Mouse (Mus musculus) cerebral cortex, adult 2 months (tissue): ENCODE results near the gene Ficd.

Source experiments
- WGBS: fragments of 180-500 bp; shearing (Covaris S2); methylation state at CpG from one replicate; pipeline ENCODE4 v1.1.7; 2018; 5-methylcytosine and 5-hydroxymethylcytosine counted together

Ficd gene

DNA sequence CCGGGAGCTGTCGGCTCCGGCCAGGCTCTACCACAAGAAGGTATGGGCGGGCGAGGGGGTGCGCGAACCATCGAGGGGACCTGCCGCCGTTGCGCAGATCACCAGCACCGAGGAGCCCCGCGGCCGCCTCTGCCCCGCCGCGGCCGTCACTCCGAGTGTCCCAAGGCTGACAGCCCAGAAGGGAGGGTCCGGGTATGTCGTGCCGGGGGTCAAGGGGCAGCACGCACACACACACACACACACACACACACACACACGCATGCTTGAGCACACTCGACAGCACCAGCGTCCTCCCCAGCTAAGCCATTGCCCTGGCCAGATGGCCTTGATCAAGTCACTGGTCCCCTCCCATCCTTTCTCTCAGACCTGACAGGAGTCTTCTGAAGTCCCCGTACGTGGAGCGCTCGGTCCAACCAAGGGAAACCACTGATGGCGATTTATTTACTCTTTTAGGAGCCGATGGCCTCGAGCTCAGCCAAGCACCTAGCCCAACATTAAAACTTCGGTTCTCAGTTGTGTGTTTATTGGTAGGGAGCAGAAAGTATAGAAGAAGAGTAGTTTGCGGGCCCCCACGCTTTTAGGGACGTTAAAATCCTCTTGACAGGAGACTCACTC, 37.4 kb downstream of the Ficd start:
- WGBS, result 1% methylated on average over 38 of the region's 38 CpGs

GRCm38 (mm10) chr5:113773664-113774063, 38.1 kb downstream of the Ficd start:
- under 1% methylated on average over 7 of the region's 7 CpGs for WGBS

- 91% methylated on average over 10 of the region's 10 CpGs for WGBS
These were observed 40.0 kb downstream of the Ficd start for GRCm38 (mm10) chr5:113775585-113775984.

- WGBS, result 90% methylated on average over 15 of the region's 15 CpGs
These were observed 40.7 kb downstream of the Ficd start for GRCm38 (mm10) chr5:113776128-113776895.

DNA sequence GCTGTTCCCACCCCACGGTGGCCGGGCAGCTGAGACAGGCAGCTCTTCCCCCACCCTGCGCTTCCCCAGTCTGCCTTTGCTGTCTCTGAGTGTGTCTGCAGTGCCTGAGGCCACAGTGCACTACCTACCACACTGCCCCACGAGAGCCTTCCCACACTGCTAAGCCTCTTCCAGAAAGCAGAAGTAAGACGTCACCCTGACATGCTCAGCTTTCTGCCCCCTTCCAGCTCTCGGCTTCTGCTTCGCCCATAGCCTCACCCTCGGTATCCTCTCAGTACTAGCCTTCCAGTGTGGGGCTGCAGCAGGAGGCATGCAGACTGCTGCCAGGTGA, 41.3 kb downstream of the Ficd start:
- 88% methylated on average over 8 of the region's 8 CpGs for WGBS

DNA sequence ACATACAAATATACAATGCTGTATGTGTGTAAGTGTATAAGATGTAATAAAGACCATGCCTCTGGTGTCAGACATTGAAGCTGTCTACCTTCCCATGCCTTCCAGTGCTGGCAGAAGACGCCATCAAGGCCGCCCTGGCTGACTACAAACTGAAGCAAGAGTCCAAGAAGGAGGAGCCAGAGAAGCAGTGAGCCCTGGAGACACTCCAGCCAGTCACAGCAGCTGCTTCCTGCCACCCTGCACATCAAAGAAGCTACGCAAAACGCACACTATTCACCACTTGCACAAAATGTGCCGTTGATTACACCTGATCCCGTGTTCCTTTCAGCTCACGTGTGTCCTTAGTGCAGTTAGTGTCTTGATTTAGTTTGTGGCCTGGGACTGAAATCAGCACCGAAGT, 42.1 kb downstream of the Ficd start:
- WGBS, result 84% methylated on average over 8 of the region's 8 CpGs

- 79% methylated on average over 5 of the region's 5 CpGs for WGBS
These were observed 44.0 kb downstream of the Ficd start for GRCm38 (mm10) chr5:113779569-113779968.

DNA sequence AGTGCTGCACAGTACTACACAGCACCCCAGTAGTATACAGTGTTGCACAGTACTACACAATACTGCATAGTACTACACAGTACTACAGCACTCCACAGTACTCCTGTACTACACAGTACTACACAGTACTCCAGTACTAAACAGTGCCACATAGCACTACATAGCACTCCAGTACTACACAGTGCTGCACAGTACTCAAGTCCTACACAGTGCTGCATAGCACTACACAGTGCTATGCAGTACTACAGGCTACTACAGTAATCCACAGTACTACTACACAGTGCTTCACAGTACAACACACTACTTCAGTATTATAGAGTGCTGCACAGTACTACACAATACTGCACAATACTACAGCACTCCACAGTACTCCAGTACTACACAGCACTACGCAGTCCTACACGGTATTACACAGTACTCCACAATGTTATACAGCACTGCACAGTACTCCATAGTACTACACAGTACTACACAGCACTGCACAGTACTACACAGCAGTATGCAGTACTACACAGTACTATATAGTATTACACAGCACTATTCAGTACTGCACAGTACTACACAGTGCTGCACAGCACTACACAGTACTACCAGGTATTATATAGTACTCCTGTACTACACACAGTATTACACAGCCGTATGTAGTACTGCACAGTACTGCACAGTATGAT, 44.6 kb downstream of the Ficd start:
- WGBS, result 96% methylated on average over 3 of the region's 3 CpGs

- WGBS, result 61% methylated on average over 5 of the region's 5 CpGs
These were observed 45.2 kb downstream of the Ficd start for GRCm38 (mm10) chr5:113780763-113781162.

- 79% methylated on average over 7 of the region's 7 CpGs for WGBS
These were observed 45.7 kb downstream of the Ficd start for GRCm38 (mm10) chr5:113781254-113781653.

DNA sequence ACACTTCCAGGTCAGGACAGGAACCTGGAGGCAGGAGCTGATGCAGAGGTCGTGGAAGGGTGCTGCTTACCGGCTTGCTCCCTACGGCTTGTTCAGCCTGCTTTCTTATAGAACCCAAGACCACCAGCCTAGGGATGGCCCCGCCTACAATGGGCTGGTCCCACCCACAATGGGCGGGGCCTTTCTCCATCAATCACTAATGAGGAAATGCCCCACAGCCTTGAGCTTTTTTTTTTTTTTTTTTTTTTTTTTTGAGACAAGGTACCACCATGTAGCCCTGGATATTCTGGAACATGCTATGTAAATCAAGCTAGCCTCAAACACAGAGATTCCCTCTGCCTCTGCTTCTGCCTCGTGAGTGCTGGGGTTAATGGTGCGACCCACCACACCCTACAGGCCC, 46.3 kb downstream of the Ficd start:
- 76% methylated on average over 7 of the region's 7 CpGs for WGBS

DNA sequence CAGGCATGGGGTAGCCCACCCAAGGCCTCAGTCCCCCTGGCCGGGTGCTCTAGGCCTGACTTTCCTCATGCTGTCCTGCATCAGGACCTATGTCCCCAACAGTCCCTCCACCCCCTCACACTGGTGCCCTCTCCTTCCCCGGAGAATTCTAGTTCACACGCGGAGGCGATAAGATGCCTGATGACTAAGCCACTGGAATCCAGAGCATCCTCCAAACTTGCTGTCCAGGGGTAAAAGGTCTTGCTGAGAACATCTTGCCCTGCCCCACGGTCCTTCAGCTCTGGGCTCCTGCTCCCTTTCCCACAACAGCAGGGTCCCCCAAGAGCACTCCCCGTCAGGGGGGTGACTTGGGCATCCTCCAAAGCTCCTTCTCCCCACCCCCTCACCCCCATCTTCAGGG, 47.0 kb downstream of the Ficd start:
- WGBS, result 89% methylated on average over 7 of the region's 7 CpGs

DNA sequence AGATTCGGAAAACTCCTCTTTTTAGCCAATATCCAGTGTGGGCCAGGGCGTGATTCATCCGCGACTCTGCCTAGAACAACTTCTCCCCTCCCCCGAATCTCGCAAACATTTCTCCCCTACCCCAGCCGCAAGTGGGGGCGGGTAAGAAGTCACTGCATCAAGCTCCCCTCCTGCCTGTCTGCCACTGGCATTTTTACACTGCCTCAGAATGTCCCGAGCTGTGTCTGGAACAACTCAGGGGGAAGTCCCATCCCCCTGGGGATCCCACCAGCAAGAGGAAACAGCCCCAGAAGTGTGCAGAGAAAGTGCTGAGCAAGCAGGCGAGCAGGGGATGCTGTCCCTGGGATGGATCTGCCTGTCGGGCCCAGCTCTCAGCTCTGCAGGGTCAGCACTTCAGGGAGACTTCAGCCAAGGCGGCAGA, 48.0 kb downstream of the Ficd start:
- WGBS, result 22% methylated on average over 12 of the region's 12 CpGs

DNA sequence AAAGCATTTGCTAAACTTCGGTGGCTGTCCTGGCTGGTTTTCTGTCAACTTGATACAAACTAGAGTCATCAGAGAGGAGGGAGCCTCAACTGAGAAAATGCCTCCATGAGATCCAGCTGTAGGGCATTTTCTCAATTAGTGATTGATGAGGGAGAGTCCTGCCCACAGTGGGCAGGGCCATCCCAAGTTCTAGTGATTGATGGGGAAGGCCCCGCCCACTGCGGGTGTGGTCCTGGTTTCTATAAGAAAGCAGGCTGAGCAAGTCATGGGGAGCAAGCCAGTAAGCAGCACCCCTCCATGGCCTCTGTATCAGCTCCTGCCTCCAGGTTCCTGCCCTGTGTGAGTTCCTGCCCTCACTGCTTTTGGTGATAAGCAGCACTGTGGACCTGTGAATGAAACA, 48.5 kb downstream of the Ficd start:
- WGBS, result 31% methylated on average over 3 of the region's 3 CpGs

- 81% methylated on average over 5 of the region's 5 CpGs for WGBS
These were observed 51.4 kb downstream of the Ficd start for GRCm38 (mm10) chr5:113786985-113787384.

GRCm38 (mm10) chr5:113788645-113789044, 53.0 kb downstream of the Ficd start:
- 72% methylated on average over 6 of the region's 6 CpGs for WGBS

DNA sequence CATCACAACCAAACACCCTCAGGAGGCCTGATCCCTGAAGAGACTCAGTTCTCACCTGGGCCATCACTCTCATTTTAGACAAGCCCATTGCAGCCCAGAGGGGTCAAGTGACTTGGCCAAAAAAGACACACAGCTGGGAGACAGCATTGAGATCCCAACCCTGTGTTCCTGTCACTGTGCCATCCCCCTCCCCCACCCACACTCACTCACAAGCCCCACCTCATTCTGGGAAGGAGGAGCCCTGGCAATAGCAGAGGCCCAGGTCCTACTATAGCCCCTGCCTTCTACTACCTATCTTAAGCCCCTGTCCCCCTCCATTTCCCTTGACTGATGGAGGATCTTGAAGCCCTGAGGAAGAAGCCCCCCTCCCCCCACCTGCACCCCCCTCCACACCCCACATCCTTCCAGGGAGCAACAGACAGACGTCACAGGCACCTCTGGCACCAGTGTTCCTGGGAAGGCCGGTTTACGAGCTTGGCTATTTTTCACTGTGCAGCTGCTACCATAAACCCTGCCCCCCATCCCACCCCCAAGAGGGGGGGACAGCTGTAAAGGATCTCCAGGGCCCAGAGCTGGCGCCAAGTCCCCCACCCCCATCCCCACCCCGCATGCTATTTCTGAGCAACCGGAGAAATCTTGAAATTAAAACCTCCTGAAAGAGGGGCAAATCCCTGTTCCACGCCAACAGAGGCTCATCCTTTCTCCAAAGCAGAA, 53.6 kb downstream of the Ficd start:
- WGBS, result 52% methylated on average over 7 of the region's 7 CpGs
